Mouse (Mus musculus) thymus, adult 2 months (tissue): Measurements from ENCODE around the gene Snph. TPM values are rescaled to one million over a fixed set of nuclear protein-coding genes. Genes with fewer than 3 reads are reported as not detected.

ENCODE experiments used
- DNase-seq: peaks from one replicate; pipeline ENCODE4 v3.0.0; 2021
- H3K27ac ChIP-seq: fragments of 200-500 bp; 2 replicates; pipeline ENCODE4 v1.5.1; 2012; ENCODE audit warnings: low read length, control low read depth; ENCODE audit not compliant: control insufficient read depth, insufficient read depth
- H3K27me3 ChIP-seq: fragments of 200-500 bp; 2 replicates; pipeline ENCODE4 v1.6.1; 2012; ENCODE audit warnings: mild to moderate bottlenecking, low read length, moderate library complexity, mixed read lengths; ENCODE audit not compliant: control insufficient read depth, insufficient read depth
- H3K36me3 ChIP-seq: fragments of 200-500 bp; 2 replicates; pipeline ENCODE4 v1.6.1; 2012; ENCODE audit warnings: mild to moderate bottlenecking, low read length, moderate library complexity; ENCODE audit not compliant: control insufficient read depth, insufficient read depth
- H3K4me1 ChIP-seq: fragments of 200-500 bp; replicated peaks from 2 replicates; pipeline ENCODE4 v1.6.1; 2012; ENCODE audit warnings: low read length; ENCODE audit not compliant: control insufficient read depth, insufficient read depth
- H3K4me3 ChIP-seq: fragments of 200-500 bp; 2 replicates; pipeline ENCODE4 v1.5.1; 2012; ENCODE audit warnings: mild to moderate bottlenecking, low read length, control low read depth, moderate library complexity; ENCODE audit not compliant: control insufficient read depth, insufficient read depth
- CTCF ChIP-seq: fragments of 200-500 bp; IDR thresholded peaks from 2 replicates; pipeline ENCODE4 v1.5.1; 2012; ENCODE audit warnings: mild to moderate bottlenecking, control low read depth, low read length, moderate library complexity, borderline replicate concordance; ENCODE audit not compliant: control insufficient read depth, poor library complexity, insufficient read depth; ENCODE audit errors: extremely low read depth
- POLR2A ChIP-seq: fragments of 200-500 bp; IDR thresholded peaks from 2 replicates; pipeline ENCODE4 v1.6.1; 2012; ENCODE audit warnings: mild to moderate bottlenecking, low read length, control low read depth, moderate library complexity; ENCODE audit not compliant: control insufficient read depth, poor library complexity, insufficient read depth; ENCODE audit errors: extremely low read depth
- WGBS: fragments of 180-500 bp; shearing (Covaris S2); methylation state at CpG from one replicate; pipeline ENCODE4 v1.1.7; 2018; 5-methylcytosine and 5-hydroxymethylcytosine counted together
- polyA plus RNA-seq: library from polyadenylated mRNA; depleted of rRNA; stranded (reverse); fragments of >200 nt; gene quantifications from 2 replicates; pipeline ENCODE4 v1.2.3, GENCODE M21; 2012

Snph gene
- polyA plus RNA-seq, 1 experiment = 0.27 TPM

GRCm38 (mm10) chr2:151605437-151605987, 26.9 kb downstream of the Snph start:
- DNase-seq = peak; percentile 16
- 43% methylated on average over 11 of the region's 11 CpGs for WGBS
- TF ChIP-seq POLR2A = no peak
- no peaks in the 10 kb centered on the region for H3K36me3 ChIP-seq
- H3K27ac ChIP-seq = no peak overlapping the region
- H3K27me3 ChIP-seq = no peaks in the 10 kb centered on the region
- no peak overlapping the region for H3K4me3 ChIP-seq
- peaks cover 8% of the 10 kb centered on the region for H3K4me1 ChIP-seq

GRCm38 (mm10) chr2:151603630-151604029, 28.8 kb downstream of the Snph start:
- WGBS = 72% methylated on average over 4 of the region's 4 CpGs
- H3K27me3 ChIP-seq = no peaks in the 10 kb centered on the region
- TF ChIP-seq POLR2A (no peak), CTCF (no peak)
- no peak overlapping the region for H3K4me3 ChIP-seq
- peaks cover 8% of the 10 kb centered on the region for H3K4me1 ChIP-seq
- no peak overlapping the region for H3K27ac ChIP-seq
- no peak for DNase-seq
- no peaks in the 10 kb centered on the region for H3K36me3 ChIP-seq

- Histone ChIP-seq H3K27me3 (no peaks in the 10 kb centered on the region), H3K27ac (no peak overlapping the region)
- no peak for DNase-seq
Measured at GRCm38 (mm10) chr2:151602106-151602505, 30.3 kb downstream of the Snph start.

GRCm38 (mm10) chr2:151598068-151598467, 34.3 kb downstream of the Snph start:
- 89% methylated on average over 2 of the region's 2 CpGs for WGBS
- no peaks in the 10 kb centered on the region for H3K27me3 ChIP-seq
- no peak overlapping the region for H3K4me3 ChIP-seq
- no peaks in the 10 kb centered on the region for H3K4me1 ChIP-seq
- DNase-seq = no peak
- no peaks in the 10 kb centered on the region for H3K36me3 ChIP-seq
- TF ChIP-seq POLR2A (no peak), CTCF (no peak)
- no peak overlapping the region for H3K27ac ChIP-seq

More at GRCm38 (mm10) chr2:151602106-151602505, 30.3 kb downstream of the Snph start:
- peaks cover 8% of the 10 kb centered on the region for H3K4me1 ChIP-seq
- no peak for TF ChIP-seq CTCF
- TF ChIP-seq POLR2A = no peak
- WGBS = 90% methylated on average over 4 of the region's 4 CpGs
- no peaks in the 10 kb centered on the region for H3K36me3 ChIP-seq
- no peak overlapping the region for H3K4me3 ChIP-seq

GRCm38 (mm10) chr2:151587306-151587705, 45.1 kb downstream of the Snph start:
- no peaks in the 10 kb centered on the region for H3K27me3 ChIP-seq

GRCm38 (mm10) chr2:151586807-151587206, 45.6 kb downstream of the Snph start:
- Histone ChIP-seq H3K27me3 (no peaks in the 10 kb centered on the region), H3K4me3 (no peak overlapping the region), H3K4me1 (no peaks in the 10 kb centered on the region), H3K27ac (no peak overlapping the region), H3K36me3 (no peaks in the 10 kb centered on the region)
- WGBS = 61% methylated on average over 1 of the region's 1 CpGs
- no peak for DNase-seq
- no peak for TF ChIP-seq POLR2A
- TF ChIP-seq CTCF = no peak

More at GRCm38 (mm10) chr2:151587306-151587705, 45.1 kb downstream of the Snph start:
- H3K4me1 ChIP-seq = no peaks in the 10 kb centered on the region
- TF ChIP-seq CTCF = no peak
- TF ChIP-seq POLR2A = no peak
- no peak overlapping the region for H3K4me3 ChIP-seq
- DNase-seq = no peak
- H3K36me3 ChIP-seq = no peaks in the 10 kb centered on the region
- H3K27ac ChIP-seq = no peak overlapping the region
- 4% methylated on average over 9 of the region's 9 CpGs for WGBS

- Histone ChIP-seq H3K27ac (no peak overlapping the region), H3K36me3 (no peaks in the 10 kb centered on the region), H3K4me1 (no peaks in the 10 kb centered on the region), H3K27me3 (no peaks in the 10 kb centered on the region), H3K4me3 (no peak overlapping the region)
- 13% methylated on average over 3 of the region's 3 CpGs for WGBS
- TF ChIP-seq CTCF (no peak), POLR2A (no peak)
- no peak for DNase-seq
Measured at GRCm38 (mm10) chr2:151585934-151586333, 46.5 kb downstream of the Snph start.
